Mouse (Mus musculus): ENCODE measurements around the gene C330007P06Rik. TPM values are rescaled to one million over a fixed set of nuclear protein-coding genes. Genes with fewer than 3 reads are reported as not detected.

C330007P06Rik gene
- polyA plus RNA-seq, 1 experiment from 2014 or later, result 16.6 TPM

DNA sequence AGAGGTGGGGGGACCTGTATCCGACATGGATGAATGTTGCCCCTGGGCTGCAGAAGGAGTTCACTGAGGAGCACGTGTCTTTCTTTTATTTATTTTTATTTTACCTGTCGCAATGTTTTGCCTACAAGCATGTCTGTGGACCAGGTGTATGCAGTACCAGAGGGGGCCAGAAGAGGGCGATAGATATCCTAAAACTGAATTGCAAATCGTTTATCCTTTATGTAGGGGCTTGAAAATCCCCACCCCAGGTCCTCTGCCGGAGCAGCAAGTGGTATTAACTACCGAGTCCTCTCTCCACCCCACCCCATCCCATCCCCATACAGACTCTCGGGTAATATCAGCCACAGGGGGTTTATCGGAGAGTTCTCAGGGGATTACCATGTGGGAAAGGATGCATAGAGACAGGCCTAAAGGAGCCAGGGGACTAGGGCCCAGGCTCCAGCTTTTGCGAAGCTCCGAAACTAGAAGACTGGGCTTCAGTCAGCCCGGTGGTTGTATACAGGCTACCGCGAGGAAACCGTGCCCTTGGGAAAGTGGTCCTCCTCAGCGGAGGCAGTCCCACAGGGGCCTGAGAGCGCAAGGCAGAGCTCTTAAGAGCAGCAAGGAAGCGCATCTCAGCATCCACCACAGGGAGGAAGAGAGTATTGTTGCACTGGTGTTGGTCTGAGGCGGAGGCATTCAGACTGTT, 40.4 kb downstream of the C330007P06Rik start:
- no peaks in the 10 kb centered on the region for H3K9me3 ChIP-seq (replicated peaks)
- no peak overlapping the region for H3K27ac ChIP-seq
- H3K9ac ChIP-seq, result no peak overlapping the region
- H3K4me3 ChIP-seq, result peak overlapping the region; percentile 20; the same call in 1 of the 2 replicates
- WGBS, result 27% methylated on average over 19 of the region's 19 CpGs
- no peak for ATAC-seq (replicated peaks; ENCODE audit: insufficient number of reproducible peaks, insufficient read depth, low FRiP score, low read depth)
- no peaks in the 10 kb centered on the region for H3K27me3 ChIP-seq
- H3K36me3 ChIP-seq, result no peaks in the 10 kb centered on the region
- peak overlapping the region; percentile 50 for H3K4me2 ChIP-seq
- peaks cover 13% of the 10 kb centered on the region for H3K4me1 ChIP-seq (replicated peaks)

GRCm38 (mm10) chrX:36831632-36832031, 42.3 kb downstream of the C330007P06Rik start:
- peak overlapping the region; percentile 42 for H3K27ac ChIP-seq
- peak; percentile 58 for ATAC-seq (replicated peaks; ENCODE audit: insufficient number of reproducible peaks, insufficient read depth, low FRiP score, low read depth)

DNA sequence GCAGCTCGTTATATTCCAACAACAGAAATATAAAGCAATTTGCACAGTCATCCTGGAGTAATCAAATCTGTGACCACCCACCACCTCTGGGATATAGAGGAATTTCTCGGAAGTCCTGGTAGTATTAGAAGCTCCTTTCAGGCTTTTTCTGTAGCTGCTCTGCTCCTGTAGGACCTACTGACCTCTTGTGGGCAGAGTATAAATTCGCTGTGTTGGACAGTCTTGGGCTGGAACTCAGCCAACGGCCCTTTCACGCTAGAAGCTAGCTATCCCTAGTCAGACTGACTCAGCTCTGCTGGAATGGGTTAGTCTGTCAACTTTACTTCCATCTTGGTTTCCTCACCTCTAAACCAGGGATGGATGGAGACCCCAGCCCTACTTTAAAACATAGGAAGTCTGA, 43.6 kb downstream of the C330007P06Rik start:
- H3K27ac ChIP-seq, result no peak overlapping the region
- no peak overlapping the region for H3K9ac ChIP-seq
- no peaks in the 10 kb centered on the region for H3K9me3 ChIP-seq (replicated peaks)
- no peaks in the 10 kb centered on the region for H3K36me3 ChIP-seq
- peaks cover 13% of the 10 kb centered on the region for H3K4me1 ChIP-seq (replicated peaks)
- no peaks in the 10 kb centered on the region for H3K27me3 ChIP-seq
- peak; percentile 53 for ATAC-seq (replicated peaks; ENCODE audit: insufficient number of reproducible peaks, insufficient read depth, low FRiP score, low read depth)
- WGBS, result 32% methylated on average over 5 of the region's 5 CpGs
- no peak overlapping the region for H3K4me2 ChIP-seq
- no peak overlapping the region for H3K4me3 ChIP-seq

More at GRCm38 (mm10) chrX:36831632-36832031, 42.3 kb downstream of the C330007P06Rik start:
- peaks cover 13% of the 10 kb centered on the region for H3K4me1 ChIP-seq (replicated peaks)
- 42% methylated on average over 4 of the region's 4 CpGs for WGBS
- no peak overlapping the region for H3K4me3 ChIP-seq
- no peak overlapping the region for H3K9ac ChIP-seq
- no peaks in the 10 kb centered on the region for H3K36me3 ChIP-seq
- H3K9me3 ChIP-seq (replicated peaks), result no peaks in the 10 kb centered on the region
- H3K27me3 ChIP-seq, result no peaks in the 10 kb centered on the region
- H3K4me2 ChIP-seq, result no peak overlapping the region

GRCm38 (mm10) chrX:36826873-36827272, 47.0 kb downstream of the C330007P06Rik start:
- Histone ChIP-seq H3K4me1 (replicated peaks) (peaks cover 6% of the 10 kb centered on the region), H3K9me3 (replicated peaks) (no peaks in the 10 kb centered on the region), H3K4me3 (no peak overlapping the region), H3K27me3 (no peaks in the 10 kb centered on the region), H3K27ac (no peak overlapping the region), H3K4me2 (no peak overlapping the region), H3K9ac (no peak overlapping the region), H3K36me3 (no peaks in the 10 kb centered on the region)
- ATAC-seq (replicated peaks; ENCODE audit: insufficient number of reproducible peaks, insufficient read depth, low FRiP score, low read depth), result no peak
- WGBS, result 83% methylated on average over 2 of the region's 5 CpGs

GRCm38 (mm10) chrX:36825032-36825431, 48.9 kb downstream of the C330007P06Rik start:
- Histone ChIP-seq H3K27ac (no peak overlapping the region), H3K9ac (no peak overlapping the region), H3K27me3 (no peaks in the 10 kb centered on the region), H3K36me3 (no peaks in the 10 kb centered on the region), H3K9me3 (replicated peaks) (no peaks in the 10 kb centered on the region), H3K4me3 (no peak overlapping the region), H3K4me2 (no peak overlapping the region), H3K4me1 (replicated peaks) (no peaks in the 10 kb centered on the region)
- 28% methylated on average over 2 of the region's 2 CpGs for WGBS
- no peak for ATAC-seq (replicated peaks; ENCODE audit: insufficient number of reproducible peaks, insufficient read depth, low FRiP score, low read depth)

GRCm38 (mm10) chrX:36823932-36824711, 49.8 kb downstream of the C330007P06Rik start:
- no peak overlapping the region for H3K4me3 ChIP-seq
- no peaks in the 10 kb centered on the region for H3K36me3 ChIP-seq
- H3K9me3 ChIP-seq (replicated peaks), result no peaks in the 10 kb centered on the region
- no peak overlapping the region for H3K27ac ChIP-seq
- ATAC-seq (replicated peaks; ENCODE audit: insufficient number of reproducible peaks, insufficient read depth, low FRiP score, low read depth), result no peak
- H3K4me1 ChIP-seq (replicated peaks), result no peaks in the 10 kb centered on the region
- no peak overlapping the region for H3K9ac ChIP-seq
- H3K4me2 ChIP-seq, result no peak overlapping the region
- H3K27me3 ChIP-seq, result no peaks in the 10 kb centered on the region
- WGBS, result 82% methylated on average over 10 of the region's 10 CpGs

GRCm38 (mm10) chrX:36820201-36820600, 53.7 kb downstream of the C330007P06Rik start:
- no peak overlapping the region for H3K9ac ChIP-seq
- no peak overlapping the region for H3K27ac ChIP-seq
- H3K4me1 ChIP-seq (replicated peaks), result 0 out of 2 replicates have a peak, but pooled peaks cover 4% of the 10 kb centered on the region
- WGBS, result 15% methylated on average over 4 of the region's 4 CpGs
- no peaks in the 10 kb centered on the region for H3K9me3 ChIP-seq (replicated peaks)
- ATAC-seq (replicated peaks; ENCODE audit: insufficient number of reproducible peaks, insufficient read depth, low FRiP score, low read depth), result no peak
- H3K27me3 ChIP-seq, result no peaks in the 10 kb centered on the region
- no peaks in the 10 kb centered on the region for H3K36me3 ChIP-seq
- H3K4me3 ChIP-seq, result no peak overlapping the region
- H3K4me2 ChIP-seq, result no peak overlapping the region

- Histone ChIP-seq H3K9ac (no peak overlapping the region), H3K9me3 (replicated peaks) (no peaks in the 10 kb centered on the region), H3K4me1 (replicated peaks) (0 out of 2 replicates have a peak, but pooled peaks cover 4% of the 10 kb centered on the region), H3K27ac (no peak overlapping the region), H3K36me3 (no peaks in the 10 kb centered on the region), H3K4me2 (no peak overlapping the region), H3K27me3 (no peaks in the 10 kb centered on the region), H3K4me3 (no peak overlapping the region)
- no peak for ATAC-seq (replicated peaks; ENCODE audit: insufficient number of reproducible peaks, insufficient read depth, low FRiP score, low read depth)
- WGBS, result 65% methylated on average over 4 of the region's 4 CpGs
Observed at GRCm38 (mm10) chrX:36819575-36819974, 54.3 kb downstream of the C330007P06Rik start.

DNA sequence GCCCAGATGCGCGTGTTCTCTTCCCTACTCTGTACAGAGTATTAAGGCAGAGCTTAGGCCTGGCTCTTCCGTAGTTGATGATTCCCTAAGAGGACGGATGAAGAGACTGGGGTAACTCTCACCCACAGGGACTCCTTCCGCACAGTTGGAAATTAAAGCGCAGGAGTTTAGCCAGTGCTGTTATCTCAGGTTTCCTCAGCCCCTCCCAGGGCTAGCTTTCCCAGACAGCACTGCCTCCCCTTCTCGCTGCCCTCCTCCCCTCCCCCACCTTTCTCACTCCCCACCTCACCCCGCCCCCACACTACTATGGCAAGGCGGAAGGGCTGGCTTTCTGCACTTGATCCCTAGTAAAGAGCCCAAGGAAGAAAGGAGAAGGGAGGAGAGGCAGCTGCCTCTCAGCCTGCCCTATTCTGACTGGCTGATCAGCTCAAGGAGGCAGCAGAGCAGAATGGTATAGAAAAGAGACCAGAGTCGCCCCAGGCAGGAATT, 56.9 kb downstream of the C330007P06Rik start:
- peak overlapping the region; percentile 49 for H3K27ac ChIP-seq
- 0 out of 2 replicates have a peak, but pooled peaks cover 4% of the 10 kb centered on the region for H3K4me1 ChIP-seq (replicated peaks)
- no peaks in the 10 kb centered on the region for H3K9me3 ChIP-seq (replicated peaks)
- H3K4me3 ChIP-seq, result peak overlapping the region; percentile 38
- peak; percentile 53; the same call in 1 of the 2 replicates for ATAC-seq (replicated peaks; ENCODE audit: insufficient number of reproducible peaks, insufficient read depth, low FRiP score, low read depth)
- H3K27me3 ChIP-seq, result no peaks in the 10 kb centered on the region
- H3K4me2 ChIP-seq, result peak overlapping the region; percentile 59
- H3K36me3 ChIP-seq, result no peaks in the 10 kb centered on the region
- H3K9ac ChIP-seq, result peak overlapping the region; percentile 34; the same call in 1 of the 2 replicates
- 12% methylated on average over 9 of the region's 10 CpGs for WGBS

GRCm38 (mm10) chrX:36816368-36816899, 57.5 kb downstream of the C330007P06Rik start:
- H3K4me3 ChIP-seq, result no peak overlapping the region
- no peaks in the 10 kb centered on the region for H3K27me3 ChIP-seq
- peak overlapping the region; percentile 49; the same call in 1 of the 2 replicates for H3K27ac ChIP-seq
- H3K36me3 ChIP-seq, result no peaks in the 10 kb centered on the region
- H3K9ac ChIP-seq, result no peak overlapping the region
- H3K4me1 ChIP-seq (replicated peaks), result 0 out of 2 replicates have a peak, but pooled peaks cover 4% of the 10 kb centered on the region
- peak overlapping the region; percentile 59 for H3K4me2 ChIP-seq
- no peaks in the 10 kb centered on the region for H3K9me3 ChIP-seq (replicated peaks)
- no peak for ATAC-seq (replicated peaks; ENCODE audit: insufficient number of reproducible peaks, insufficient read depth, low FRiP score, low read depth)
- WGBS, result 27% methylated on average over 8 of the region's 8 CpGs

- no peaks in the 10 kb centered on the region for H3K36me3 ChIP-seq
- H3K27ac ChIP-seq, result no peak overlapping the region
- H3K9ac ChIP-seq, result no peak overlapping the region
- ATAC-seq (replicated peaks; ENCODE audit: insufficient number of reproducible peaks, insufficient read depth, low FRiP score, low read depth), result no peak
- WGBS, result 74% methylated on average over 3 of the region's 4 CpGs
- H3K4me1 ChIP-seq (replicated peaks), result 0 out of 2 replicates have a peak, but pooled peaks cover 4% of the 10 kb centered on the region
- no peak overlapping the region for H3K4me3 ChIP-seq
- no peaks in the 10 kb centered on the region for H3K27me3 ChIP-seq
- no peaks in the 10 kb centered on the region for H3K9me3 ChIP-seq (replicated peaks)
- H3K4me2 ChIP-seq, result no peak overlapping the region
Observed at GRCm38 (mm10) chrX:36815439-36815838, 58.5 kb downstream of the C330007P06Rik start.
